Mouse (Mus musculus) cerebellum, adult 2 months (tissue): Measurements from ENCODE around the gene Immp1l.

Experiments
- CTCF ChIP-seq: fragments of 200-500 bp; IDR thresholded peaks from 2 replicates; pipeline ENCODE4 v1.5.1; 2011; ENCODE audit warnings: low read depth, mild to moderate bottlenecking, control low read depth, low read length, moderate library complexity, borderline replicate concordance; ENCODE audit not compliant: insufficient read depth
- POLR2A ChIP-seq: fragments of 200-500 bp; IDR thresholded peaks from 2 replicates; pipeline ENCODE4 v1.6.1; 2011; ENCODE audit warnings: low read length, control low read depth, borderline replicate concordance; ENCODE audit not compliant: insufficient read depth

DNA sequence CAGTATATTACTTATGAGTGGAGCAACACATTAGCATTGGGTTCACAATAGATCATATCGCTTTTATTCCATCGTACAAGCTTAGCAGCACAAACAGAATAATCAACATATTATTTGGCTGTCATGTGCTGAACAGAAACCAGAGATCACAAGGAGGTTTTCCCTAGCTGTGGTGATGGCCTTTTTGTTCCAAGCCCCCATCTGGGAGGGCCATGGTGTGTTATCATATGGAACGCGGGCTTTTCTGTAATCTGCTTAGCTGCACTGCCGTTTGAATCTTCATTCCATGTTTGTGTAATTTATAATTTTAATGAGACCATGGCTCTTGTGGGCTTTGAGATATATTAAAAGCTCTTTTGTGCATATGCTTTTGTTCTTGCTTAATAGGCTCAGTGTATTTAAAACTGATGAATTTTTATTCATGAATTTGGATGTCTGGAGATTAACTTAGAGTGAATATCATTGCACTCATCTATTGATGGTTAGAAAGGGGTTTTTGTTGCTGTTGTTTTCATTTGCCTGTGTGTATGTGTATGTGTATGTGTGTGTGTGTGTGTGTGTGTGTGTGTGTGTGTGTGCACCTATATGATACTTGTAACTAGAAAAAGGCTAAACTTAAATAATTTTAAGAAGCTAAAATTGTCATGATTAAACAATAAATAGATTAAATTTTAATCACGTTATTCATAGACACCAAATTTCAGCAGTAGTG is 9.4 kb downstream of the Immp1l start:
- TF ChIP-seq CTCF: no peak
- TF ChIP-seq POLR2A: no peak
